Comparison of ENCODE assay signal across 8 mouse cellular contexts in the genomic region with DNA sequence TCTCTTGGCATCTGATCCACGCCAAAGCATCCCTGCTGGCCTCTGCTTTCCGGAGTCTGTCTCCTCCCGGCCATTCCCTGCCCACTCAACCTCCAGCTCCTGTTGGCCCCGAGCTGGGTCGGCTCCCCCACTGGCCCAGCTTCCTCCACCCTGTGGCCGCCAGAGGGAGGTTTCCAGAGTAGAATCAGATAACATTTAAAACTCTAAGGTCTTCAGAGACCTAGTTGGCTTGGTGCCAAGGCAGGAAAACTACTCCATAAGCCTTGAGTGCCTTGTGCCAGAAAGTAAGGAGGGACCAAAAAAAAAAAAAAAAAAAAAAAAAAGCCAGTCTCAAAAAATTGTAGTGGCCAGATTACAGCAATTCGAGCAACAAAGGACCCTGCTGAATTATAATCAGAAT. TPM values are rescaled to one million over a fixed set of nuclear protein-coding genes. Genes with fewer than 3 reads are reported as not detected.
DNase-seq lines count a peak whose midpoint lies in the region; ATAC-seq and TF ChIP-seq lines count a peak whose summit lies in the region.

No protein-coding gene starts in this region.

- 5% methylated on average over 7 of the region's 7 CpGs for WGBS in cerebellum, adult 2 months
- WGBS in heart, embryonic 16.5 days, result 20% methylated on average over 7 of the region's 7 CpGs
- 74% methylated on average over 7 of the region's 7 CpGs for WGBS in forebrain, embryonic 10.5 days
- WGBS in forebrain, embryonic 13.5 days, result 57% methylated on average over 7 of the region's 7 CpGs

- peak; percentile 44; the same call in 1 of the 2 replicates for ATAC-seq in heart, embryonic 16.5 days (replicated peaks; ENCODE audit: extremely low read depth, insufficient read depth, low FRiP score)
- ATAC-seq in erythroid progenitor cell, adult 5-6 weeks (replicated peaks; ENCODE audit: low FRiP score, poor library complexity, severe bottlenecking), result no peak
- ATAC-seq in forebrain, embryonic 13.5 days, result no peak

- peaks cover 8% of the 10 kb centered on the region for H3K4me1 ChIP-seq in cerebellum, adult 2 months (ENCODE audit: control insufficient read depth, insufficient read depth, low read length)
- H3K4me1 ChIP-seq in heart, embryonic 16.5 days (ENCODE audit: control insufficient read depth, insufficient read depth, low read length), result peaks cover 10% of the 10 kb centered on the region
- H3K4me1 ChIP-seq in forebrain, embryonic 10.5 days, result no peaks in the 10 kb centered on the region
- peaks cover 4% of the 10 kb centered on the region; the same call in 1 of the 2 replicates for H3K4me1 ChIP-seq in forebrain, embryonic 13.5 days

- DNase-seq in testis, postnatal 10 days (ENCODE audit: low spot score), result peak; percentile 65
- no peak for DNase-seq in testis, postnatal 14 days (ENCODE audit: low spot score)
- peak; percentile 46 to 54 for DNase-seq in cerebellum, adult 2 months
- peak; percentile 48 to 64 for DNase-seq in lung, adult 18-20 months
- no peak for DNase-seq in forebrain, embryonic 10.5 days (ENCODE audit: extremely low spot score, low spot score)

- H3K9me3 ChIP-seq in heart, embryonic 16.5 days (replicated peaks; ENCODE audit: control insufficient read depth, low read length), result no peaks in the 10 kb centered on the region
- no peaks in the 10 kb centered on the region for H3K9me3 ChIP-seq in forebrain, embryonic 10.5 days
- no peaks in the 10 kb centered on the region for H3K9me3 ChIP-seq in forebrain, embryonic 13.5 days (replicated peaks)

- TF ChIP-seq POLR2A in cerebellum, adult 2 months (IDR thresholded peaks at IDR 0.05; ENCODE audit: borderline replicate concordance, insufficient read depth, low read length), result no peak

- no peak overlapping the region for H3K4me3 ChIP-seq in cerebellum, adult 2 months (replicated peaks; ENCODE audit: insufficient read depth, low read depth, low read length)
- H3K4me3 ChIP-seq in heart, embryonic 16.5 days (ENCODE audit: low read length), result no peak overlapping the region
- no peak overlapping the region for H3K4me3 ChIP-seq in forebrain, embryonic 10.5 days
- no peak overlapping the region for H3K4me3 ChIP-seq in forebrain, embryonic 13.5 days

- no peaks in the 10 kb centered on the region for H3K27me3 ChIP-seq in cerebellum, adult 2 months (ENCODE audit: control insufficient read depth, insufficient read depth, low read length)
- H3K27me3 ChIP-seq in heart, embryonic 16.5 days (ENCODE audit: control insufficient read depth, insufficient read depth, low read length), result no peaks in the 10 kb centered on the region
- H3K27me3 ChIP-seq in forebrain, embryonic 10.5 days (ENCODE audit: poor library complexity, severe bottlenecking), result no peaks in the 10 kb centered on the region
- H3K27me3 ChIP-seq in forebrain, embryonic 13.5 days, result no peaks in the 10 kb centered on the region

- H3K27ac ChIP-seq in cerebellum, adult 2 months (ENCODE audit: insufficient read depth, low read length), result no peak overlapping the region
- H3K27ac ChIP-seq in heart, embryonic 16.5 days (ENCODE audit: low read length), result no peak overlapping the region
- H3K27ac ChIP-seq in forebrain, embryonic 10.5 days, result no peak overlapping the region
- no peak overlapping the region for H3K27ac ChIP-seq in forebrain, embryonic 13.5 days

- H3K9ac ChIP-seq in heart, embryonic 16.5 days (ENCODE audit: low read length), result no peak overlapping the region
- no peak overlapping the region for H3K9ac ChIP-seq in forebrain, embryonic 13.5 days

- H3K36me3 ChIP-seq in heart, embryonic 16.5 days (ENCODE audit: control insufficient read depth, insufficient read depth), result no peaks in the 10 kb centered on the region
- peaks cover 9% of the 10 kb centered on the region for H3K36me3 ChIP-seq in forebrain, embryonic 10.5 days (replicated peaks)
- H3K36me3 ChIP-seq in forebrain, embryonic 13.5 days (ENCODE audit: poor library complexity, severe bottlenecking), result 0 out of 2 replicates have a peak, but pooled peaks cover 6% of the 10 kb centered on the region

- H3K4me2 ChIP-seq in heart, embryonic 16.5 days (ENCODE audit: low read depth, low read length), result no peak overlapping the region
- no peak overlapping the region for H3K4me2 ChIP-seq in forebrain, embryonic 13.5 days

- TF ChIP-seq CTCF in cerebellum, adult 2 months (IDR thresholded peaks at IDR 0.05; ENCODE audit: borderline replicate concordance, insufficient read depth, low read depth, low read length), result 0 out of 2 replicates have a peak, but pooled peaks have one; percentile 4

RNA-seq across cellular contexts. Expression of gene Gan, which starts 15.0 kb away (rescaled TPM):
- 7.7 and 8.1 TPM in 2 replicates for polyA plus RNA-seq in cerebellum, adult 2 months (2012; rRNA removed)
- 0.87 and 1.0 TPM in 2 replicates for polyA plus RNA-seq in heart, embryonic 16.5 days (2015; fragmentation: Nextera tagmentation; extraction: Ambion mirVana)
- total RNA-seq in erythroid progenitor cell, adult 5-6 weeks (2015; ENCODE audit: low replicate concordance), result 12.3 and 15.1 TPM in 2 replicates
- total RNA-seq in erythroid progenitor cell, adult 5-6 weeks (2017; ENCODE audit: low replicate concordance), result 12.4 and 13.6 TPM in 2 replicates
- 2.5 TPM in 2 replicates for polyA plus RNA-seq in forebrain, embryonic 10.5 days (2016; fragmentation: Nextera tagmentation; extraction: Ambion mirVana)
- 2.8 and 3.9 TPM in 2 replicates for polyA plus RNA-seq in forebrain, embryonic 13.5 days (2015; fragmentation: Nextera tagmentation; extraction: Ambion mirVana)

Comparison
In these comparisons a context has a peak if more than half of its experiments do, and no peak if none do; other contexts are left out.
1. DNase-seq: peak in testis, postnatal 10 days (single experiment), cerebellum, adult 2 months (2 of 2) and lung, adult 18-20 months (2 of 2); none in testis, postnatal 14 days (single experiment) and forebrain, embryonic 10.5 days (single experiment).